Mouse (Mus musculus) gastrocnemius, postnatal 25 days (tissue): ENCODE measurements around the gene Lingo3. TPM values are rescaled to one million over a fixed set of nuclear protein-coding genes. Genes with fewer than 3 reads are reported as not detected.

Experiments used
- DNase-seq: peaks from one replicate; pipeline ENCODE4 v3.0.0; 2022
- long read RNA-seq, 2 experiments: library from polyadenylated mRNA; stranded (forward); transcript quantifications; one replicate each; pipeline ENCODE4 v2.0.0; 2021
- total RNA-seq, 2 experiments: library from RNA; stranded (reverse); gene quantifications; 1 replicate in 1 of 2; 2 replicates in 1 of 2; pipeline ENCODE4 v1.2.3; 2021

Gene Lingo3
- total RNA-seq: 10 to 100 TPM; 13.3 to 15.5 TPM
- long read RNA-seq, experiment 1, transcript Lingo3-201 (2 exons, 3,439 nt): major isoform, 13 of 22 reads
- long read RNA-seq, experiment 1, partial matches to known transcripts: 0 of 22 reads
- long read RNA-seq, experiment 1, other reads (novel, unspliced or antisense): 9 of 22 reads
- long read RNA-seq, experiment 2, transcript Lingo3-201 (2 exons, 3,439 nt): major isoform, 21 of 24 reads
- long read RNA-seq, experiment 2, partial matches to known transcripts: 0 of 24 reads
- long read RNA-seq, experiment 2, other reads (novel, unspliced or antisense): 2 of 24 reads

DNA sequence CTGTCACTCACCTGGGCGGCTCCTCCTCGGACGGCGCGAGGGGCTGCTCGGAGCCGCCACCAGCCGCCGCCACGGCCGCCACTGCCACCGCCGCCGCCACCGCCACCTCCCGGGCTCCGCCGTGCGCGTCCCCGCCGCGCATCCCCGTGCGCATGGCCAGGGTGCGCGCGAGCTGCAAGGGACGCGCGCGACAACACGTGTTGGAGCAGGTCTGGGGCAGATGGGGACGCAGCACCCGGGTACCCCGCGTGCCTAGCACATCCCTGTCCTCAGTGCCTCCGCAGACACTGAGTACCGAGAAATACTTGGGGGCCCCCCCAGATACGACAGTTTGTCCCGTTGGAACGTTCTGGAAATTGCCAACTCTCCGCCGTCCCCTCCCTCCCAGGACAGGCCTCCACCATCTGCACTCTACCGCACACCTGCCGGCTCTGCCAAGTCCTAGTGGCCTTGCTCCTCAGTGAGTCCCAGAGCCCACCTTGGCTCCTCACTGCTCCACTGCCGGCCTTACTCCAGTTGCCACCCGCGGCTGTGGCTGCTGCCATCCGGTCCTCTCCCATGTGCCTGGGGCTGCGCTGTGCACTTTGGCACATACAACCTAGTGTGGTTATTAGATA is at the start of gene Lingo3:
Lingo3 (minus strand) TSS at position 109 of the 617 bp plus-strand sequence.
- no peak for DNase-seq

GRCm38 (mm10) chr10:80887181-80887580 is 43.3 kb upstream of the Lingo3 start:
- DNase-seq: peak; percentile 47

GRCm38 (mm10) chr10:80881301-80881700 is 37.5 kb upstream of the Lingo3 start:
- DNase-seq: peak; percentile 56

DNA sequence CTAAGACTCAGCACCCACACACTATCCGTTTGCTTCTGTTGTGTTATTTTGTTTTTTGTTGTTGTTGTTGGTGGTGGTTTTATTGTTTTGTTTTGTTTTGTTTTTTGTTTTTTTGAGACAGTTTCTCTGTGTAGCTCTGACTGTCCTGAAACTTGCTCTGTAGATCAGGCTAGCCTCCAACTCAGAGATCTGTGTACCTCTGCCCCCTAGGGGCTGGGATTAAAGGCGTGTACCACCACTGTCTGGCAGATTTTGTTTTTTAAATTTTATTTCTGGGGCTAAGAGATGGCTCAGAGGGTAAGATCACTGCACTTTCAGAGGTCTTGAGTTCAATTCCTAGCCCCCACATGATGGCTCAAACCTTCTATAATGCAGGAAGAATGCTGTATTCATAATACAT is 37.1 kb upstream of the Lingo3 start:
- DNase-seq: no peak

DNA sequence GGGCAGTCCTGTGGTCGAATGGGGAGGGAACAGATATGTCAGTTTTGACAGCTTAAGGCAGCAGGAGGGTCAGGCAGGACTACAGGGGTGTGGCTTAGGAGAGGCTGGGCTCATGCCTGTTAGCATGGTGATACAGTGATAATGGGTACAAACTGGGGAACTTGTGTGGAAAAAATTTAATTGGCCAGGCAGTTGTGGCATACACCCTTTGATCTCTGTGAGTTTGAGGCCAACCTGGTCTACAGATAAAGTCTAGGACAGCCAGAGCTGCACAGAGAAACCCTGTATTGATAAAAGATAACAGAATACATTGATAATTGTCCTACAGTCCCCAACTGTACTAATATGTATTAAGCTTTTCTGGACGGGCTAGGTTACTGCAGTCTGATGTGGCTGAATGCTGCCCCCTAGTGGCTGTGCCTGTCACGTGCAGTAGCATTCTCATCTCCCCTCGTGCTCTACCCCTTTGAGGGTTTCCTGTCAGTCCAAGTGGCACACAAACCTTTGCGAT is 36.3 kb upstream of the Lingo3 start:
- DNase-seq: no peak

- no peak for DNase-seq
Observed at GRCm38 (mm10) chr10:80876594-80876993, 32.8 kb upstream of the Lingo3 start.

GRCm38 (mm10) chr10:80876028-80876427 is 32.2 kb upstream of the Lingo3 start:
- no peak for DNase-seq

GRCm38 (mm10) chr10:80874035-80874434 is 30.2 kb upstream of the Lingo3 start:
- peak; percentile 49 for DNase-seq

DNA sequence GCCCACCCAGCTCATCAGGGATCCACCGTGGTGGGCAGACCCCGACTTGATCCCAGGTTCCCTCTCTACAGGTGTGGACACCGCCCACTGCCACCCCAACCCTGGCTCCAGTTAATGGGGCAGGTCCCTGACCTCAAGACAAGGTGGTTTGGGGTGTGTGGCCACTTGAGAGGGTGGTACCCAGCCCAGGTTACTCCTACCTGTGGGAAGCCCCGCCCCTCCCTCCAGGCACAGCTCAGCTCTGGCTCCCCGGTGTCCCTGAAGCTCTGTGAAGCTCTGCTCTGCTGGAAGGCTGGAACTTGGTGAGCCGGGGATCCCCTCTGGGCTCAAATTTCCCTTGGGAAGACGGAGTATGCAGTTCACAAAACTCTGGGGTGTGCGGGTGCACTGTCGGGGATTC is 27.7 kb upstream of the Lingo3 start, which contains the start of gene Tmprss9:
Tmprss9 (plus strand) TSS at position 268 of the 400 bp plus-strand sequence.
- no peak for DNase-seq

- no peak for DNase-seq
Observed at GRCm38 (mm10) chr10:80870993-80871392, 27.2 kb upstream of the Lingo3 start.

- peak; percentile 82 for DNase-seq
Observed at GRCm38 (mm10) chr10:80864446-80864845, 20.6 kb upstream of the Lingo3 start.

DNA sequence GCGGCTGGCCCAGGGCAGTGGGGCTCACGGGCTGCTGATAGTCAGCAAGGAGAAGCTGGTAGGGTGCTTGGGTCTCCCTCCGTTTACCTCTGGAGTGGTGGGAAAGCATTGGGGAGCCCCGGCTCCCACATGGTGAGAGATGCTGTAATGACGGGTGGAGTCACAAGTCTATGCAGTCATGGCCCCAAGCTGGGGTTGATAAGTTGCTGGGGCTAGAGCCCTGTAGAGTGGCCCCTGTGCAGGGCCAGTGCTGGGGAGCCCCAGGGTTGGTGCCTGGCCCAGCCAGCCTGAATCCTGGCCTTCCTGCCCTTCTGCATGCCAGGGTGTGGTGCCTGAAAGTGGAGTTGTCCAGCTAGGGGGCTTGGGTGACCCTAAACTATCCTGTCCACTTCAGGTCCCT is 18.5 kb upstream of the Lingo3 start:
- no peak for DNase-seq

GRCm38 (mm10) chr10:80858350-80858935 is 14.6 kb upstream of the Lingo3 start:
- no peak for DNase-seq

DNA sequence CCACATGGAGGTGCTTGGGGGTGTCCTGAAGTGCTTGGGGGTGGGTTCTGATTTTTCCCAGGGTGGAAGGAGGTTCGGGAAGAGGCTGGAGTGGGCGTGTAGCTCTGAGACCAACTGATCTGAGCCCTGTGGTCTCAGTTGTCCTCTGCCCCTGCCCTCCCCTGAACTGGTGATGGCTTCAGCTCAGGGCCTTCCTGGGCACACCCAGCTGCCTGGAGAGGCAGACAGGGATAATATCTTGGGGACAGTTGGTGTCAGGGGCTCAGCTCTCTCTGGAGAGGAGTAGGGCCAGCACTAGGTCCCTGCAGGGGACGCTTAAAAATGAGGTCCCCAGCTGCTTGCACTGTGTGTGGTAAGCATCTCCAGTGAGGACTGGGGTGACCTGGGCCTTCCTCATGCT is 14.0 kb upstream of the Lingo3 start:
- DNase-seq: no peak

DNA sequence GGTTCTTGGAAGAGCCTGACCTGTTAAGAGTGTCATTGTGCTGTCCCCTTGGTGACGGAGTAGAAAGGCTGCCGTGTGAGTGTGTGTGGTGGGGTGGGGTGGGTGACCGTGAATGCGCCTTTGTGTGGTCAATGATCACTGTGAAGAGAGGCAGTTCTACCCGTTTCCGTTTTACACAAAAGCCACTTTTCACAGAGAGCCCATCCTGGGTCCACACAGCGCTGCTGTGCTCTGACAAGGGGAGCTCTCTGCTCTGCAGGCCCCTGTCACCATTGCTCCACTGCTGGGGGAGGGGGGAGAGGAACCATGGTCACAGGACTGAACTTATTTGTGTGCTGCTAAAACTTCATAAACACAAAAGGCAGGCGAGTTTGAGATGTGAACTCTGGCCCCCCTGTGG is 13.5 kb upstream of the Lingo3 start:
- no peak for DNase-seq

GRCm38 (mm10) chr10:80856908-80857307 is 13.1 kb upstream of the Lingo3 start:
- no peak for DNase-seq

DNA sequence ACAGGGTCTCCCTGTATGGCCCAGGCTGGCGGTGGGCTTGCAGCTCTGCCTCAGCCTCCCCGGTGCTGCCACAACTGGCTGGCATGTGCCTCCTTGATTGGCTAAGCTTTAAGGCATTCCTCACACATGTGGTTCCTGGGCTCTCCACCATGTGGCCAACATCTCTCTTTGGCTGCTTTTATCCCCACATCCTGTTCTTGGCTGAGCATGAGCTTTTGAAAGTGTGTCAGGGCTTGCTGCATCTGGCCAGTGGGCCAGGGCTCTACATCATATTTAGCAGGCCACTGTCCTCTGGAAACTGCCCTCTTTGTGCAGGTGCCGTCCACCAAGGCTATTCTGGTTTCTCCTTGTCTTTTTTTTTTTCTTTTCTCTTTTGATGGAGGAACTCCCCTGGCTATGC is 12.4 kb upstream of the Lingo3 start:
- DNase-seq: no peak

DNA sequence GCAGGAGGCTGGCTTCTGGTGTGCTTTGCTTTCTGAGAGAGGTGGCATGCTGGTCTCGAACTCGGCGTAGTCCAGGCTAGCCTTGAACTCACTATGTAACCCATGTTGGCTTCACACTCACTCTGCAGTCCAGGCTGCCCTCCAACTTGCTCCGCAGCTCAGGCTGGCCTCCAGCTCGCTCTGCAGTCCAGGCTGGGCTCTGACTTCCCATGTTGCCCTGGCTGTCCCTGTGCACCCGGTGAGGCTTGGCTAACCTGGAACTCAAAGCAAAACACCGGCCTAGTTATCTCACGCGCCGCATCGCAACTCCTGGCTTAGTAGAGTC is 11.9 kb upstream of the Lingo3 start:
- DNase-seq: no peak

GRCm38 (mm10) chr10:80854913-80855748 is 11.3 kb upstream of the Lingo3 start, which contains the start of the genes Lsm7 and Sppl2b:
TSS of gene Lsm7 (minus strand) at chr10:80855209.
TSS of gene Sppl2b (plus strand) at chr10:80855275.
- peak; percentile 95 for DNase-seq

- DNase-seq: peak; percentile 70
Observed at GRCm38 (mm10) chr10:80848571-80848970, 4.7 kb upstream of the Lingo3 start.

DNA sequence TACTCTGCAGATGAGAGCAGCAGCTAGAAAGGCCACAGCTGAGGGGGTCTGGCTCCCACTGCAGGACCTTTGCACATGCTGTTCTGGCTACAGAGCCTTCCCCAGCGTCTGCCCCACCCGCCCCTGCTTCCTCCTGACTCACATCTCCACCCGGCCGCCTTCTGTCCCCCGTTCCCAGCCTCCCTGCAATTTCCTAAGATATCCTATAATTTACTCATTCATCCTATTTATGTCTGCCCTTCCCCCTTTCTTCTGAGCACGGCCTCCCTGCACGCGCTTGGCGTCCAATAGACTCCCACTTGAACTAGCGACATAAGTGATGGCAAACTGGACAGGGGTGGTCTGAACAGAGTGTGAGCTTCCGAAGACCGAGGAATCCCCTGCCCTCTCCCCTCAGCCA is 1.9 kb upstream of the Lingo3 start:
- no peak for DNase-seq

- DNase-seq: no peak
Observed at GRCm38 (mm10) chr10:80845055-80845693, 1.3 kb upstream of the Lingo3 start.
